Mouse (Mus musculus): ENCODE data around the gene Slc9a6. TPM values are rescaled to one million over a fixed set of nuclear protein-coding genes. Genes with fewer than 3 reads are reported as not detected.

Gene Slc9a6
- polyA plus RNA-seq, 1 experiment from 2014 or later = 6.6 TPM

- 76% methylated on average over 8 of the region's 8 CpGs for WGBS
- DNase-seq (ENCODE audit: low spot score) (no peak), ATAC-seq (ENCODE audit: insufficient number of reproducible peaks, low FRiP score, low TSS enrichment, low read depth) (no peak)
- Histone ChIP-seq H3K9me3 (ENCODE audit: control insufficient read depth, low read length) (no peaks in the 10 kb centered on the region), H3K36me3 (ENCODE audit: control insufficient read depth, insufficient read depth, low read length) (no peaks in the 10 kb centered on the region), H3K4me2 (ENCODE audit: low read depth, severe bottlenecking) (no peak overlapping the region), H3K9ac (ENCODE audit: low read length) (no peak overlapping the region), H3K27me3 (ENCODE audit: control insufficient read depth, insufficient read depth, low read length) (no peaks in the 10 kb centered on the region), H3K4me3 (ENCODE audit: low read depth, low read length) (no peak overlapping the region), H3K27ac (replicated peaks; ENCODE audit: low read depth, low read length) (no peak overlapping the region), H3K4me1 (ENCODE audit: control insufficient read depth, insufficient read depth, low read length) (no peaks in the 10 kb centered on the region)
Measured at GRCm38 (mm10) chrX:56703965-56704562, 94.5 kb downstream of the Slc9a6 start.

GRCm38 (mm10) chrX:56708592-56709370 is 99.2 kb downstream of the Slc9a6 start:
- Histone ChIP-seq H3K4me3 (ENCODE audit: low read depth, low read length) (no peak overlapping the region), H3K9me3 (ENCODE audit: control insufficient read depth, low read length) (no peaks in the 10 kb centered on the region), H3K36me3 (ENCODE audit: control insufficient read depth, insufficient read depth, low read length) (no peaks in the 10 kb centered on the region), H3K9ac (ENCODE audit: low read length) (no peak overlapping the region), H3K27me3 (ENCODE audit: control insufficient read depth, insufficient read depth, low read length) (no peaks in the 10 kb centered on the region), H3K4me1 (ENCODE audit: control insufficient read depth, insufficient read depth, low read length) (no peaks in the 10 kb centered on the region), H3K4me2 (ENCODE audit: low read depth, severe bottlenecking) (no peak overlapping the region), H3K27ac (replicated peaks; ENCODE audit: low read depth, low read length) (no peak overlapping the region)
- ATAC-seq (ENCODE audit: insufficient number of reproducible peaks, low FRiP score, low TSS enrichment, low read depth) (no peak), DNase-seq (ENCODE audit: low spot score) (no peak)
- WGBS = 82% methylated on average over 6 of the region's 6 CpGs

- H3K27ac ChIP-seq (replicated peaks; ENCODE audit: low read depth, low read length) = no peak overlapping the region
- no peak overlapping the region for H3K4me3 ChIP-seq (ENCODE audit: low read depth, low read length)
- no peak overlapping the region for H3K4me2 ChIP-seq (ENCODE audit: low read depth, severe bottlenecking)
- no peaks in the 10 kb centered on the region for H3K9me3 ChIP-seq (ENCODE audit: control insufficient read depth, low read length)
- 96% methylated on average over 1 of the region's 1 CpGs for WGBS
- H3K27me3 ChIP-seq (ENCODE audit: control insufficient read depth, insufficient read depth, low read length) = no peaks in the 10 kb centered on the region
- H3K4me1 ChIP-seq (ENCODE audit: control insufficient read depth, insufficient read depth, low read length) = no peaks in the 10 kb centered on the region
- no peak for DNase-seq (ENCODE audit: low spot score)
- no peak for ATAC-seq (ENCODE audit: insufficient number of reproducible peaks, low FRiP score, low TSS enrichment, low read depth)
- H3K36me3 ChIP-seq (ENCODE audit: control insufficient read depth, insufficient read depth, low read length) = no peaks in the 10 kb centered on the region
- H3K9ac ChIP-seq (ENCODE audit: low read length) = no peak overlapping the region
Measured at GRCm38 (mm10) chrX:56710522-56710921, 101.0 kb downstream of the Slc9a6 start.

GRCm38 (mm10) chrX:56712666-56713065 is 103.1 kb downstream of the Slc9a6 start:
- Histone ChIP-seq H3K4me3 (ENCODE audit: low read depth, low read length) (no peak overlapping the region), H3K27ac (replicated peaks; ENCODE audit: low read depth, low read length) (no peak overlapping the region), H3K9ac (ENCODE audit: low read length) (no peak overlapping the region), H3K36me3 (ENCODE audit: control insufficient read depth, insufficient read depth, low read length) (no peaks in the 10 kb centered on the region), H3K27me3 (ENCODE audit: control insufficient read depth, insufficient read depth, low read length) (no peaks in the 10 kb centered on the region), H3K4me2 (ENCODE audit: low read depth, severe bottlenecking) (no peak overlapping the region), H3K4me1 (ENCODE audit: control insufficient read depth, insufficient read depth, low read length) (no peaks in the 10 kb centered on the region), H3K9me3 (ENCODE audit: control insufficient read depth, low read length) (no peaks in the 10 kb centered on the region)
- 76% methylated on average over 1 of the region's 1 CpGs for WGBS
- ATAC-seq (ENCODE audit: insufficient number of reproducible peaks, low FRiP score, low TSS enrichment, low read depth) (no peak), DNase-seq (ENCODE audit: low spot score) (no peak)

Small RNA genes lying within 50 kb of the gene (microRNA-seq; reads per million reads assigned to microRNA genes)
- not detected for gene Mir5116

Other genes with a start within 250 kb of the Slc9a6 start
- 8.5 and 8.8 TPM in 2 replicates for gene Smim10l2a, start 235.2 kb upstream of the Slc9a6 start, polyA plus RNA-seq (2014; fragmentation: Nextera tagmentation; extraction: Ambion mirVana)
- 1.5 and 4.0 TPM in 2 replicates for gene Gm2174, start 161.8 kb upstream of the Slc9a6 start, polyA plus RNA-seq (2014; fragmentation: Nextera tagmentation; extraction: Ambion mirVana)
- gene Ints6l, start 154.9 kb upstream of the Slc9a6 start, polyA plus RNA-seq (2014; fragmentation: Nextera tagmentation; extraction: Ambion mirVana) = 28.3 and 30.9 TPM in 2 replicates
- gene Gm10477, start 85.0 kb upstream of the Slc9a6 start, polyA plus RNA-seq (2014; fragmentation: Nextera tagmentation; extraction: Ambion mirVana) = not detected in 2 replicates
- gene Gm648, start 60.2 kb upstream of the Slc9a6 start, polyA plus RNA-seq (2014; fragmentation: Nextera tagmentation; extraction: Ambion mirVana) = not detected in 2 replicates
- 34.5 and 41.4 TPM in 2 replicates for gene Mmgt1, start 11.7 kb upstream of the Slc9a6 start, polyA plus RNA-seq (2014; fragmentation: Nextera tagmentation; extraction: Ambion mirVana)
- gene Fhl1, start 122.0 kb downstream of the Slc9a6 start, polyA plus RNA-seq (2014; fragmentation: Nextera tagmentation; extraction: Ambion mirVana) = 52.0 and 53.4 TPM in 2 replicates
- gene Map7d3, start 212.6 kb downstream of the Slc9a6 start, polyA plus RNA-seq (2014; fragmentation: Nextera tagmentation; extraction: Ambion mirVana) = 3.0 and 3.2 TPM in 2 replicates